ENCODE assay signal across 29 mouse cellular contexts in the genomic region with DNA sequence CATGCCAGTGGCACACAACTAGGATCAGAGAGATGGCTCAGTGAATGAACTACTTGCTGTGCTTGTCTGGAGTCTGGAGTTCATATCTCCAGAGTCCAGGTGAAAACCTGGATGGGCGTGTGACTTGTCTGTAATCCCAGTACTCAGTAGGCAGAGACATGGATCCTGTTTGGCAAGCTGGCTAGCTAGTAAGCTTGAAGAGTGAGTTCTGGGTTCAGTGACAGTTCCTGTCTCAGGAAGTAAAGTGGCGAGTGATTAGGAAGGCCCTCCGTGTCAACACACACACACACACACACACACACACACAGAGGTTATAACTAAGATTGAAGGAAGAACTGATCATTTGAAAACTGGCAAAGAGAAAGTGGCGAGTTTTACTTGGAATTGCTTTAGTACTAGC.
DNase-seq lines count a peak whose midpoint lies in the region; ATAC-seq and TF ChIP-seq lines count a peak whose summit lies in the region.
"Had no signal": no experiment of that assay in that cellular context is flagged by ENCODE, and none has a peak within 500 bp of the region (broad histone marks: within the 10 kb centered on the region; RNA-seq: fewer than 3 reads in every experiment).

No protein-coding gene starts in this region.

- peaks cover 36% of the 10 kb centered on the region for H3K4me1 ChIP-seq in megakaryocyte, embryonic 14.5 days
- H3K4me1 ChIP-seq in neural tube, embryonic 15.5 days: peaks cover 5% of the 10 kb centered on the region; the same call in 1 of the 2 replicates
- 0 out of 2 replicates have a peak, but pooled peaks cover 2% of the 10 kb centered on the region for H3K4me1 ChIP-seq in liver, postnatal 0 days (ENCODE audit: insufficient read depth)

- no peaks in the 10 kb centered on the region for H3K27me3 ChIP-seq in megakaryocyte, embryonic 14.5 days (replicated peaks)
- H3K27me3 ChIP-seq in neural tube, embryonic 15.5 days (replicated peaks): no peaks in the 10 kb centered on the region
- H3K27me3 ChIP-seq in liver, postnatal 0 days (ENCODE audit: insufficient read depth, low read length): no peaks in the 10 kb centered on the region
- H3K27me3 ChIP-seq: CH12.LX; embryonic facial prominence, embryonic 13.5 days; embryonic facial prominence, embryonic 15.5 days; forebrain, embryonic 13.5 days; Patski had no signal

- no peak overlapping the region for H3K9ac ChIP-seq in neural tube, embryonic 15.5 days (replicated peaks)
- H3K9ac ChIP-seq in liver, postnatal 0 days (replicated peaks): no peak overlapping the region
- H3K9ac ChIP-seq: embryonic facial prominence, embryonic 13.5 days; embryonic facial prominence, embryonic 15.5 days; forebrain, embryonic 13.5 days had no signal

- no peak overlapping the region for H3K27ac ChIP-seq in neural tube, embryonic 15.5 days (replicated peaks)
- H3K27ac ChIP-seq in liver, postnatal 0 days (ENCODE audit: low read depth): no peak overlapping the region
- H3K27ac ChIP-seq: embryonic facial prominence, embryonic 13.5 days; embryonic facial prominence, embryonic 15.5 days; forebrain, embryonic 10.5 days; forebrain, embryonic 13.5 days had no signal

- peak overlapping the region; percentile 46 for H3K4me3 ChIP-seq in megakaryocyte, embryonic 14.5 days (replicated peaks)
- H3K4me3 ChIP-seq in neural tube, embryonic 15.5 days (replicated peaks): no peak overlapping the region
- no peak overlapping the region for H3K4me3 ChIP-seq in liver, postnatal 0 days (ENCODE audit: low read depth, low read length)
- H3K4me3 ChIP-seq: embryonic facial prominence, embryonic 13.5 days; embryonic facial prominence, embryonic 15.5 days; erythroblast, embryonic 14.5 days; forebrain, embryonic 10.5 days; forebrain, embryonic 13.5 days had no signal

- DNase-seq in heart, adult 11 months: peak; percentile 84
- DNase-seq in heart, postnatal 4 days: no peak
- DNase-seq in 416B (ENCODE audit: low read depth): peak; percentile 57
- no peak for DNase-seq in liver, postnatal 0 days
- DNase-seq: adrenal gland, adult 8-10 months; adrenal gland, postnatal 14 days; adrenal gland, postnatal 36 days; B cell, adult 2 months; cerebellum, adult 11-12 months; cerebellum, adult 2 months; cerebellum, adult 9-10 months; cerebellum, postnatal 10 days; cerebellum, postnatal 25 days; embryo, embryonic 11 days had no signal

- H3K9me3 ChIP-seq in megakaryocyte, embryonic 14.5 days: no peaks in the 10 kb centered on the region
- no peaks in the 10 kb centered on the region for H3K9me3 ChIP-seq in neural tube, embryonic 15.5 days (replicated peaks)
- no peaks in the 10 kb centered on the region for H3K9me3 ChIP-seq in liver, postnatal 0 days (ENCODE audit: low read length)
- H3K9me3 ChIP-seq: embryonic facial prominence, embryonic 13.5 days; embryonic facial prominence, embryonic 15.5 days; forebrain, embryonic 10.5 days; forebrain, embryonic 13.5 days; G1E had no signal

- no peak for ATAC-seq in megakaryocyte, adult 5-6 weeks (ENCODE audit: poor library complexity, severe bottlenecking)
- ATAC-seq in common myeloid progenitor, adult 5-6 weeks (replicated peaks; ENCODE audit: low read depth, poor library complexity, severe bottlenecking): 0 out of 2 replicates have a peak, but pooled peaks have one; percentile 11
- ATAC-seq in neural tube, embryonic 15.5 days (ENCODE audit: low FRiP score): no peak
- ATAC-seq in liver, postnatal 0 days: no peak
- ATAC-seq: activated CD4-positive, CD25-positive, alpha-beta regulatory T cell, adult 4 months; CD4-positive, CD25-positive, alpha-beta regulatory T cell, adult 4 months; forebrain, embryonic 13.5 days; forebrain, embryonic 16.5 days; Patski had no signal

- no peak for TF ChIP-seq EP300 in liver, postnatal 0 days (IDR thresholded peaks at IDR 0.05; ENCODE audit: low read depth)

- H3K36me3 ChIP-seq in megakaryocyte, embryonic 14.5 days (replicated peaks; ENCODE audit: low read length): no peaks in the 10 kb centered on the region
- no peaks in the 10 kb centered on the region for H3K36me3 ChIP-seq in neural tube, embryonic 15.5 days
- H3K36me3 ChIP-seq in liver, postnatal 0 days (replicated peaks; ENCODE audit: insufficient read depth, low read length): no peaks in the 10 kb centered on the region
- H3K36me3 ChIP-seq: embryonic facial prominence, embryonic 13.5 days; embryonic facial prominence, embryonic 15.5 days; forebrain, embryonic 10.5 days; G1E had no signal

- no peak for TF ChIP-seq CTCF in liver, postnatal 0 days (IDR thresholded peaks at IDR 0.05; ENCODE audit: low read depth)

- no peak overlapping the region for H3K4me2 ChIP-seq in neural tube, embryonic 15.5 days
- no peak overlapping the region for H3K4me2 ChIP-seq in liver, postnatal 0 days (ENCODE audit: low read depth, low read length)
- H3K4me2 ChIP-seq: embryonic facial prominence, embryonic 13.5 days; embryonic facial prominence, embryonic 15.5 days; forebrain, embryonic 13.5 days had no signal

- WGBS in neural tube, embryonic 15.5 days: 95% methylated on average over 4 of the region's 4 CpGs
- 35% methylated on average over 4 of the region's 4 CpGs for WGBS in liver, postnatal 0 days (ENCODE audit: insufficient replicate concordance)

Comparison
In these comparisons a context has a peak if more than half of its experiments do, and no peak if none do; other contexts are left out.
1. DNase-seq: peak in heart, adult 11 months (single experiment) and 416B (single experiment); none in heart, postnatal 4 days (single experiment) and liver, postnatal 0 days (single experiment).